Mouse (Mus musculus) testis, postnatal 10 days (tissue): ENCODE measurements around the gene Msh3.
"Not testable (repeated sequence)": the region's sequence is repeated elsewhere in the genome, so short reads cannot be mapped to it uniquely, and the experiment has no call there.

Experiments used
- DNase-seq: peaks from one replicate; pipeline ENCODE4 v3.0.0; 2021; ENCODE audit warnings: low spot score

Msh3 gene

GRCm38 (mm10) chr13:92354456-92355271 lies at the start of gene Msh3, which contains the start of gene Dhfr:
Msh3 (minus strand) TSS chr13:92355003.
Dhfr (plus strand) TSS chr13:92354726.
- peak; percentile 98 for DNase-seq

GRCm38 (mm10) chr13:92403496-92403895 lies 48.7 kb upstream of the Msh3 start:
- no peak for DNase-seq

GRCm38 (mm10) chr13:92402063-92402462 lies 47.3 kb upstream of the Msh3 start:
- DNase-seq: peak; percentile 47

GRCm38 (mm10) chr13:92398491-92399384 lies 43.9 kb upstream of the Msh3 start:
- no peak for DNase-seq

GRCm38 (mm10) chr13:92393047-92393661 lies 38.4 kb upstream of the Msh3 start:
- no peak for DNase-seq

- DNase-seq: no peak
These were observed 32.6 kb upstream of the Msh3 start for GRCm38 (mm10) chr13:92387367-92387766.

GRCm38 (mm10) chr13:92371466-92371865 lies 16.7 kb upstream of the Msh3 start:
- DNase-seq: not testable (repeated sequence)

- DNase-seq: no peak
These were observed 16.0 kb upstream of the Msh3 start for GRCm38 (mm10) chr13:92370811-92371210.

- no peak for DNase-seq
These were observed 10.5 kb upstream of the Msh3 start for GRCm38 (mm10) chr13:92365312-92365711.

- DNase-seq: no peak
These were observed 6.8 kb upstream of the Msh3 start for GRCm38 (mm10) chr13:92361609-92362008.

GRCm38 (mm10) chr13:92357644-92358043 lies 2.8 kb upstream of the Msh3 start:
- DNase-seq: no peak

GRCm38 (mm10) chr13:92356376-92356775 lies 1.6 kb upstream of the Msh3 start:
- no peak for DNase-seq

- DNase-seq: no peak
These were observed 455 bp upstream of the Msh3 start for GRCm38 (mm10) chr13:92355272-92355643.

- DNase-seq: no peak
These were observed 847 bp downstream of the Msh3 start for GRCm38 (mm10) chr13:92353956-92354355.

GRCm38 (mm10) chr13:92351100-92351499 lies 3.7 kb downstream of the Msh3 start:
- no peak for DNase-seq

GRCm38 (mm10) chr13:92346338-92346737 lies 8.5 kb downstream of the Msh3 start:
- no peak for DNase-seq

- no peak for DNase-seq
These were observed 10.8 kb downstream of the Msh3 start for GRCm38 (mm10) chr13:92344033-92344432.

- DNase-seq: no peak
These were observed 15.0 kb downstream of the Msh3 start for GRCm38 (mm10) chr13:92339787-92340186.

GRCm38 (mm10) chr13:92337773-92338462 lies 16.9 kb downstream of the Msh3 start:
- DNase-seq: no peak

- no peak for DNase-seq
These were observed 17.9 kb downstream of the Msh3 start for GRCm38 (mm10) chr13:92336857-92337256.

GRCm38 (mm10) chr13:92332103-92332879 lies 22.5 kb downstream of the Msh3 start:
- DNase-seq: no peak
